In the genomic region with DNA sequence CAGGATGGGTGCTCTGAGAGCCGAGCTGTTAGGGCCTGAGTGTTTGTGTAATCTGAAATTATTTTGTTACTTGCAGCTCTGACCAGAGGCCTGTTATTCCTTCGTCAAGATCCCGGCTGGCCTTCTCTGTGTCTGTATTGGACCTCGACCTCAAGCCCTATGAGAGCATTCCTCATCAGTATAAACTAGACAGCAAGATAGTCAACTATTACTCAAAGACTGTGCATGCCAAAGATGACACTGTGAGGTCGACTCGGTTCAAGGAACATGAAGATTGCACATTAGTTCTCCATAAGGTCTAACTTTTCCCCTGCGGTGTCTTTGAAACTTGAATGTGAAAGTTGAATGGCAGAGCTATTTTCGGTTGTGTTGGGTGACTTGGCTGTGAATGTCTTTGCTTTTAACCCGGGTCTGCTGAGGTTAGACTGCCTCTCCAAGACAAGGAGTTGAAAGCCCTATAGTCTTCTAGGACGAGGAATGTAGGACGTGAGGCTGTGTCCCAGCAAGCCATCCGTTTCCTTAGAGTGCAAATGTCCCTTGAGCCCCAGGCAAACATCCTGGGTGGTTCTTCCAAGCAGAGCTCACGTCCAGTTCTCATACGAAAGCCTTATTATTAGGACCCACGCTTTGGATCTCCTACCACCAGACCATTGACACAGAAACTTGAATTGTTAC, we compare ENCODE assay signal across 10 mouse cellular contexts. TPM values are rescaled to one million over a fixed set of nuclear protein-coding genes. Genes with fewer than 3 reads are reported as not detected.
DNase-seq lines count a peak whose midpoint lies in the region; ATAC-seq and TF ChIP-seq lines count a peak whose summit lies in the region.
"Had no signal": no experiment of that assay in that cellular context is flagged by ENCODE, and none has a peak within 500 bp of the region (broad histone marks: within the 10 kb centered on the region; RNA-seq: fewer than 3 reads in every experiment).

No protein-coding gene starts in this region.

- H3K4me1 ChIP-seq in embryonic facial prominence, embryonic 13.5 days, result peaks cover 12% of the 10 kb centered on the region
- peaks cover 5% of the 10 kb centered on the region for H3K4me1 ChIP-seq in embryonic facial prominence, embryonic 10.5 days
- H3K4me1 ChIP-seq: forebrain, embryonic 15.5 days had no signal

- no peaks in the 10 kb centered on the region for H3K9me3 ChIP-seq in embryonic facial prominence, embryonic 13.5 days
- no peaks in the 10 kb centered on the region for H3K9me3 ChIP-seq in embryonic facial prominence, embryonic 10.5 days
- H3K9me3 ChIP-seq: forebrain, embryonic 15.5 days; liver, embryonic 12.5 days had no signal

- no peak for ATAC-seq in embryonic facial prominence, embryonic 13.5 days (ENCODE audit: insufficient number of reproducible peaks, insufficient read depth, low FRiP score, low TSS enrichment, low read depth)
- ATAC-seq: forebrain, embryonic 15.5 days; liver, embryonic 12.5 days had no signal

- WGBS in embryonic facial prominence, embryonic 13.5 days, result 83% methylated on average over 15 of the region's 15 CpGs
- 88% methylated on average over 15 of the region's 15 CpGs for WGBS in embryonic facial prominence, embryonic 10.5 days

- DNase-seq in embryonic facial prominence, embryonic 10.5 days (ENCODE audit: low spot score), result no peak
- DNase-seq in left cerebral cortex, adult 2 months (ENCODE audit: extremely low spot score in 1 of 2, low spot score in 2 of 2), result no peak
- DNase-seq in left cerebral cortex, adult 8-10 months (ENCODE audit: low spot score in 2 of 2), result no peak
- peak; percentile 63 for DNase-seq in kidney, postnatal 10 days
- peak; percentile 72 for DNase-seq in skeletal muscle tissue, adult 2 months (ENCODE audit: low read depth, low spot score)
- no peak for DNase-seq in left cerebral cortex, postnatal 14 days (ENCODE audit: low spot score in 2 of 2)
- DNase-seq in thymus, postnatal 36 days, result no peak

- intact Hi-C loops in left cerebral cortex, adult 2 months (cut with DNase I), result no loop called here
- intact Hi-C loops in left cerebral cortex, postnatal 14 days (cut with DNase I), result no loop called here

- no peak overlapping the region for H3K4me2 ChIP-seq in embryonic facial prominence, embryonic 13.5 days
- H3K4me2 ChIP-seq: forebrain, embryonic 15.5 days; liver, embryonic 12.5 days had no signal

- no peaks in the 10 kb centered on the region for H3K27me3 ChIP-seq in embryonic facial prominence, embryonic 13.5 days
- no peaks in the 10 kb centered on the region for H3K27me3 ChIP-seq in embryonic facial prominence, embryonic 10.5 days (replicated peaks; ENCODE audit: low read depth, poor library complexity, severe bottlenecking)
- H3K27me3 ChIP-seq: forebrain, embryonic 15.5 days; liver, embryonic 12.5 days had no signal

- no peak overlapping the region for H3K9ac ChIP-seq in embryonic facial prominence, embryonic 13.5 days
- H3K9ac ChIP-seq: forebrain, embryonic 15.5 days; liver, embryonic 12.5 days had no signal

- peak overlapping the region; percentile 44; the same call in 1 of the 2 replicates for H3K27ac ChIP-seq in embryonic facial prominence, embryonic 13.5 days
- H3K27ac ChIP-seq in embryonic facial prominence, embryonic 10.5 days (replicated peaks), result no peak overlapping the region
- H3K27ac ChIP-seq in left cerebral cortex, adult 2 months, result peak overlapping the region; percentile 61
- H3K27ac ChIP-seq: forebrain, embryonic 15.5 days; liver, embryonic 12.5 days had no signal

- H3K36me3 ChIP-seq in embryonic facial prominence, embryonic 13.5 days, result peaks cover 57% of the 10 kb centered on the region
- H3K36me3 ChIP-seq in embryonic facial prominence, embryonic 10.5 days (replicated peaks), result peaks cover 79% of the 10 kb centered on the region

- TF ChIP-seq CTCF in left cerebral cortex, adult 2 months (IDR thresholded peaks at IDR 0.05), result no peak

- H3K4me3 ChIP-seq in embryonic facial prominence, embryonic 13.5 days, result no peak overlapping the region
- no peak overlapping the region for H3K4me3 ChIP-seq in embryonic facial prominence, embryonic 10.5 days
- no peak overlapping the region for H3K4me3 ChIP-seq in left cerebral cortex, adult 2 months
- H3K4me3 ChIP-seq: forebrain, embryonic 15.5 days; liver, embryonic 12.5 days had no signal

RNA-seq across cellular contexts. Expression of a gene that starts 31.5 kb away (rescaled TPM):
- polyA plus RNA-seq in embryonic facial prominence, embryonic 13.5 days (2015; fragmentation: Nextera tagmentation; extraction: Ambion mirVana), result 1.4 and 2.7 TPM in 2 replicates
- 1.4 and 1.9 TPM in 2 replicates for polyA plus RNA-seq in embryonic facial prominence, embryonic 10.5 days (2016; fragmentation: Nextera tagmentation; extraction: Ambion mirVana)
- 1 to 10 TPM; 1.5 to 2.1 TPM for total RNA-seq in left cerebral cortex, adult 2 months (2021)
- total RNA-seq in left cerebral cortex, adult 8-10 months (2022), result 1 to 10 TPM; 1.5 to 2.4 (median 2.0) TPM
- total RNA-seq in left cerebral cortex, postnatal 14 days (2021), result 1 to 10 TPM; 1.3 to 2.4 TPM

RNA-seq across cellular contexts. Expression of a gene that starts 40.5 kb away (rescaled TPM):
- 13.7 and 14.4 TPM in 2 replicates for polyA plus RNA-seq in embryonic facial prominence, embryonic 13.5 days (2015; fragmentation: Nextera tagmentation; extraction: Ambion mirVana)
- polyA plus RNA-seq in embryonic facial prominence, embryonic 10.5 days (2016; fragmentation: Nextera tagmentation; extraction: Ambion mirVana), result 18.3 and 20.4 TPM in 2 replicates
- 10 to 100 TPM; 17.7 to 18.0 TPM for total RNA-seq in left cerebral cortex, adult 2 months (2021)
- total RNA-seq in left cerebral cortex, adult 8-10 months (2022), result 10 to 100 TPM; 16.5 to 21.5 (median 16.8) TPM
- total RNA-seq in left cerebral cortex, postnatal 14 days (2021), result 10 to 100 TPM; 12.8 to 14.2 TPM

RNA-seq across cellular contexts. Expression of a gene that starts 43.0 kb away (rescaled TPM):
- polyA plus RNA-seq in embryonic facial prominence, embryonic 13.5 days (2015; fragmentation: Nextera tagmentation; extraction: Ambion mirVana), result 1.3 and 1.4 TPM in 2 replicates
- polyA plus RNA-seq in embryonic facial prominence, embryonic 10.5 days (2016; fragmentation: Nextera tagmentation; extraction: Ambion mirVana), result 0.40 and 0.47 TPM in 2 replicates
- total RNA-seq in left cerebral cortex, adult 2 months (2021), result 1 to 10 TPM; 2.2 to 2.4 TPM
- total RNA-seq in left cerebral cortex, adult 8-10 months (2022), result 1 to 10 TPM; 2.5 to 3.1 (median 2.9) TPM
- total RNA-seq in left cerebral cortex, postnatal 14 days (2021), result 1 to 10 TPM; 2.0 to 2.4 TPM

Comparison
In these comparisons a context has a peak if more than half of its experiments do, and no peak if none do; other contexts are left out.
1. DNase-seq: peak in kidney, postnatal 10 days (single experiment) and skeletal muscle tissue, adult 2 months (single experiment); none in embryonic facial prominence, embryonic 10.5 days (single experiment), left cerebral cortex, adult 2 months (0 of 2), left cerebral cortex, adult 8-10 months (0 of 2), left cerebral cortex, postnatal 14 days (0 of 2) and thymus, postnatal 36 days (0 of 2).